In genomic region chr11:82290841-82291240, GRCm38 (mm10) we compare ENCODE assay signal across 24 mouse cellular contexts. TPM values are rescaled to one million over a fixed set of nuclear protein-coding genes. Genes with fewer than 3 reads are reported as not detected.
A peak's percentile ranks its signal among the peaks of the same experiment; 100 is the strongest.
DNase-seq lines count a peak whose midpoint lies in the region; ATAC-seq and TF ChIP-seq lines count a peak whose summit lies in the region.
"Had no signal": no experiment of that assay in that cellular context is flagged by ENCODE, and none has a peak within 500 bp of the region (broad histone marks: within the 10 kb centered on the region; RNA-seq: fewer than 3 reads in every experiment).

No protein-coding gene starts in this region.

- TF ChIP-seq POLR2A in cerebellum, adult 2 months (IDR thresholded peaks at IDR 0.05; ENCODE audit: borderline replicate concordance, insufficient read depth, low read length): no peak
- no peak for TF ChIP-seq POLR2A in kidney, adult 2 months (IDR thresholded peaks at IDR 0.05; ENCODE audit: low read depth, low read length)

- no peak for TF ChIP-seq CTCF in cerebellum, adult 2 months (IDR thresholded peaks at IDR 0.05; ENCODE audit: borderline replicate concordance, insufficient read depth, low read depth, low read length)
- TF ChIP-seq CTCF in midbrain, postnatal 0 days (IDR thresholded peaks at IDR 0.05): no peak
- TF ChIP-seq CTCF in kidney, adult 2 months (conservative IDR thresholded peaks at IDR 0.05; ENCODE audit: insufficient read depth, insufficient read length, low read depth, low read length): no peak

- DNase-seq in cerebellum, postnatal 14 days: peak; percentile 69 to 73
- DNase-seq in cerebellum, adult 2 months: no peak
- DNase-seq in midbrain, postnatal 0 days (ENCODE audit: low spot score): peak; percentile 78
- no peak for DNase-seq in midbrain, embryonic 11.5 days (ENCODE audit: low spot score, missing footprints)
- DNase-seq in kidney, adult 2 months: no peak
- DNase-seq: adrenal gland, postnatal 14 days; cerebellum, adult 8-10 months; cerebellum, postnatal 36 days; gastrocnemius, postnatal 36 days; heart, adult 11 months; heart, postnatal 36 days had no signal

- H3K27ac ChIP-seq in cerebellum, adult 2 months (ENCODE audit: insufficient read depth, low read length): no peak overlapping the region
- H3K27ac ChIP-seq in hindbrain, embryonic 16.5 days (ENCODE audit: low read depth, low read length): no peak overlapping the region
- no peak overlapping the region for H3K27ac ChIP-seq in hindbrain, embryonic 13.5 days
- H3K27ac ChIP-seq in midbrain, postnatal 0 days (ENCODE audit: low read depth, low read length): no peak overlapping the region
- H3K27ac ChIP-seq in midbrain, embryonic 11.5 days (ENCODE audit: low read depth, low read length): no peak overlapping the region
- H3K27ac ChIP-seq in kidney, adult 2 months (ENCODE audit: insufficient read depth, low read depth, low read length): no peak overlapping the region
- H3K27ac ChIP-seq: embryonic facial prominence, embryonic 15.5 days; forebrain, embryonic 10.5 days; heart, embryonic 13.5 days had no signal

- H3K9ac ChIP-seq in hindbrain, embryonic 16.5 days (ENCODE audit: low read depth, low read length): no peak overlapping the region
- no peak overlapping the region for H3K9ac ChIP-seq in hindbrain, embryonic 13.5 days
- H3K9ac ChIP-seq in midbrain, postnatal 0 days (replicated peaks; ENCODE audit: low read length, poor library complexity, severe bottlenecking): no peak overlapping the region
- no peak overlapping the region for H3K9ac ChIP-seq in midbrain, embryonic 11.5 days (ENCODE audit: low read length)
- H3K9ac ChIP-seq: embryonic facial prominence, embryonic 15.5 days; heart, embryonic 13.5 days had no signal

- no peaks in the 10 kb centered on the region for H3K36me3 ChIP-seq in hindbrain, embryonic 16.5 days (ENCODE audit: control insufficient read depth, insufficient read depth, low read length)
- no peaks in the 10 kb centered on the region for H3K36me3 ChIP-seq in hindbrain, embryonic 13.5 days
- H3K36me3 ChIP-seq in midbrain, postnatal 0 days (ENCODE audit: insufficient read depth, low read length): no peaks in the 10 kb centered on the region
- H3K36me3 ChIP-seq in midbrain, embryonic 11.5 days (ENCODE audit: control insufficient read depth, insufficient read depth, low read length): no peaks in the 10 kb centered on the region
- H3K36me3 ChIP-seq in kidney, adult 2 months (ENCODE audit: control insufficient read depth, insufficient read depth, low read length): no peaks in the 10 kb centered on the region
- H3K36me3 ChIP-seq: embryonic facial prominence, embryonic 15.5 days; forebrain, embryonic 10.5 days; heart, embryonic 13.5 days had no signal

- no peak overlapping the region for H3K4me2 ChIP-seq in hindbrain, embryonic 16.5 days (ENCODE audit: low read length)
- no peak overlapping the region for H3K4me2 ChIP-seq in hindbrain, embryonic 13.5 days
- H3K4me2 ChIP-seq in midbrain, postnatal 0 days (ENCODE audit: low read depth, low read length, poor library complexity, severe bottlenecking): no peak overlapping the region
- no peak overlapping the region for H3K4me2 ChIP-seq in midbrain, embryonic 11.5 days
- H3K4me2 ChIP-seq: embryonic facial prominence, embryonic 15.5 days; heart, embryonic 13.5 days had no signal

- no peaks in the 10 kb centered on the region for H3K4me1 ChIP-seq in cerebellum, adult 2 months (ENCODE audit: control insufficient read depth, insufficient read depth, low read length)
- H3K4me1 ChIP-seq in hindbrain, embryonic 16.5 days (ENCODE audit: control insufficient read depth, insufficient read depth, low read depth, low read length): no peaks in the 10 kb centered on the region
- H3K4me1 ChIP-seq in hindbrain, embryonic 13.5 days (replicated peaks): 0 out of 2 replicates have a peak, but pooled peaks cover 3% of the 10 kb centered on the region
- no peaks in the 10 kb centered on the region for H3K4me1 ChIP-seq in midbrain, postnatal 0 days (ENCODE audit: insufficient read depth, low read length)
- H3K4me1 ChIP-seq in midbrain, embryonic 11.5 days (ENCODE audit: control insufficient read depth, insufficient read depth, low read length): no peaks in the 10 kb centered on the region
- no peaks in the 10 kb centered on the region for H3K4me1 ChIP-seq in kidney, adult 2 months (ENCODE audit: control insufficient read depth, insufficient read depth, low read length)
- H3K4me1 ChIP-seq: embryonic facial prominence, embryonic 15.5 days; forebrain, embryonic 10.5 days; heart, embryonic 13.5 days had no signal

- no peaks in the 10 kb centered on the region for H3K27me3 ChIP-seq in cerebellum, adult 2 months (ENCODE audit: control insufficient read depth, insufficient read depth, low read length)
- H3K27me3 ChIP-seq in hindbrain, embryonic 16.5 days (replicated peaks; ENCODE audit: control insufficient read depth, insufficient read depth, low read length): no peaks in the 10 kb centered on the region; the same call in 1 of the 2 replicates
- no peaks in the 10 kb centered on the region for H3K27me3 ChIP-seq in hindbrain, embryonic 13.5 days
- H3K27me3 ChIP-seq in midbrain, postnatal 0 days (ENCODE audit: insufficient read depth, low read length): no peaks in the 10 kb centered on the region
- no peaks in the 10 kb centered on the region for H3K27me3 ChIP-seq in midbrain, embryonic 11.5 days (ENCODE audit: control insufficient read depth, insufficient read depth, low read length)
- no peaks in the 10 kb centered on the region for H3K27me3 ChIP-seq in kidney, adult 2 months (replicated peaks; ENCODE audit: control insufficient read depth, insufficient read depth, low read length)
- H3K27me3 ChIP-seq: embryonic facial prominence, embryonic 15.5 days had no signal

- H3K9me3 ChIP-seq in hindbrain, embryonic 16.5 days (ENCODE audit: control insufficient read depth, low read length): no peaks in the 10 kb centered on the region
- H3K9me3 ChIP-seq in hindbrain, embryonic 13.5 days: no peaks in the 10 kb centered on the region
- H3K9me3 ChIP-seq in midbrain, postnatal 0 days (ENCODE audit: low read length): no peaks in the 10 kb centered on the region
- H3K9me3 ChIP-seq in midbrain, embryonic 11.5 days (ENCODE audit: control insufficient read depth, low read length): no peaks in the 10 kb centered on the region
- H3K9me3 ChIP-seq: embryonic facial prominence, embryonic 15.5 days had no signal

- H3K4me3 ChIP-seq in cerebellum, adult 2 months (replicated peaks; ENCODE audit: insufficient read depth, low read depth, low read length): no peak overlapping the region
- H3K4me3 ChIP-seq in hindbrain, embryonic 16.5 days (ENCODE audit: low read length): no peak overlapping the region
- H3K4me3 ChIP-seq in hindbrain, embryonic 13.5 days: no peak overlapping the region
- no peak overlapping the region for H3K4me3 ChIP-seq in midbrain, postnatal 0 days (ENCODE audit: low read depth, low read length)
- H3K4me3 ChIP-seq in midbrain, embryonic 11.5 days (ENCODE audit: low read depth, low read length): no peak overlapping the region
- no peak overlapping the region for H3K4me3 ChIP-seq in kidney, adult 2 months (ENCODE audit: insufficient read depth, low read depth, low read length)
- H3K4me3 ChIP-seq: embryonic facial prominence, embryonic 15.5 days; erythroblast, embryonic 14.5 days; forebrain, embryonic 10.5 days; heart, embryonic 13.5 days had no signal

- peak; percentile 61; the same call in 1 of the 2 replicates for ATAC-seq in hindbrain, embryonic 16.5 days
- no peak for ATAC-seq in hindbrain, embryonic 13.5 days (ENCODE audit: low FRiP score)
- ATAC-seq in midbrain, postnatal 0 days (ENCODE audit: low FRiP score): no peak
- ATAC-seq in midbrain, embryonic 11.5 days (ENCODE audit: low FRiP score): no peak
- ATAC-seq: forebrain, embryonic 14.5 days; intestine, embryonic 16.5 days had no signal

RNA-seq across cellular contexts. Expression of gene Ccl1, which starts 14.6 kb away (rescaled TPM):
- polyA plus RNA-seq in cerebellum, adult 2 months (2012; rRNA removed): not detected in 2 replicates
- 0.46 TPM in 1 of 2 replicates, not detected in the other for polyA plus RNA-seq in hindbrain, embryonic 16.5 days (2015; fragmentation: Nextera tagmentation; extraction: Ambion mirVana)
- 0.48 and 0.71 TPM in 2 replicates for polyA plus RNA-seq in hindbrain, embryonic 13.5 days (2015; fragmentation: Nextera tagmentation; extraction: Ambion mirVana)
- total RNA-seq in midbrain, postnatal 0 days (2014; rRNA removed): not detected in 2 replicates
- 1.3 TPM in 2 replicates for polyA plus RNA-seq in midbrain, postnatal 0 days (2015; fragmentation: Nextera tagmentation; extraction: Ambion mirVana)
- polyA plus RNA-seq in midbrain, embryonic 11.5 days (2014; fragmentation: Nextera tagmentation; extraction: Ambion mirVana): 0.29 TPM in 1 of 2 replicates, not detected in the other
- not detected in 2 replicates for polyA plus RNA-seq in kidney, adult 2 months (2012; rRNA removed)
- total RNA-seq: adrenal gland, adult 18-20 months; adrenal gland, postnatal 14 days; gastrocnemius, adult 8-10 months; gastrocnemius, postnatal 36 days; heart, postnatal 36 days; MEL had no signal
- polyA plus RNA-seq: C2C12; embryonic facial prominence, embryonic 15.5 days; erythroblast, embryonic 14.5 days; forebrain, embryonic 10.5 days; forebrain, embryonic 14.5 days; heart, embryonic 13.5 days; heart, postnatal 0 days; intestine, embryonic 16.5 days had no signal

Comparison
In these comparisons a context has a peak if more than half of its experiments do, and no peak if none do; other contexts are left out.
1. DNase-seq: peak in cerebellum, postnatal 14 days (2 of 2) and midbrain, postnatal 0 days (single experiment); none in cerebellum, adult 2 months (0 of 2), midbrain, embryonic 11.5 days (single experiment) and kidney, adult 2 months (single experiment).